Mouse (Mus musculus): ENCODE results near the gene Kin. TPM values are rescaled to one million over a fixed set of nuclear protein-coding genes. Genes with fewer than 3 reads are reported as not detected.

Kin gene
- total and polyA plus RNA-seq, 3 experiments = 5.4 to 44.7 (median 25.5) TPM

GRCm38 (mm10) chr2:10132128-10132527, 51.7 kb downstream of the Kin start:
- Histone ChIP-seq H3K27me3 (ENCODE audit: insufficient read depth, low read length) (no peaks in the 10 kb centered on the region), H3K36me3 (replicated peaks) (no peaks in the 10 kb centered on the region), H3K4me1 (ENCODE audit: insufficient read depth, low read depth, low read length) (no peaks in the 10 kb centered on the region), H3K4me3 (ENCODE audit: low read depth, low read length) (no peak overlapping the region), H3K9me3 (replicated peaks) (no peaks in the 10 kb centered on the region)
- DNase-seq (ENCODE audit: low spot score) = no peak
- no peak for TF ChIP-seq TAL1 (conservative IDR thresholded peaks at IDR 0.05; ENCODE audit: low read depth, low read length)
- ATAC-seq (ENCODE audit: extremely low read depth, insufficient number of reproducible peaks, low FRiP score, poor library complexity, severe bottlenecking) = no peak

- ATAC-seq (ENCODE audit: extremely low read depth, insufficient number of reproducible peaks, low FRiP score, poor library complexity, severe bottlenecking) = no peak
- Histone ChIP-seq H3K36me3 (replicated peaks) (no peaks in the 10 kb centered on the region), H3K4me1 (ENCODE audit: insufficient read depth, low read depth, low read length) (no peaks in the 10 kb centered on the region), H3K27me3 (ENCODE audit: insufficient read depth, low read length) (peaks cover 2% of the 10 kb centered on the region; the same call in 1 of the 2 replicates), H3K4me3 (ENCODE audit: low read depth, low read length) (no peak overlapping the region), H3K9me3 (replicated peaks) (no peaks in the 10 kb centered on the region)
- no peak for DNase-seq (ENCODE audit: low spot score)
- TF ChIP-seq CTCF (IDR thresholded peaks at IDR 0.05; ENCODE audit: low read depth, low read length) (no peak), POLR2AphosphoS5 (IDR thresholded peaks at IDR 0.05; ENCODE audit: insufficient replicate concordance, low read depth, low read length) (no peak), GATA2 (IDR thresholded peaks at IDR 0.05; ENCODE audit: borderline replicate concordance, low read depth, low read length) (no peak)
Observed at GRCm38 (mm10) chr2:10133941-10134340, 53.5 kb downstream of the Kin start.

- DNase-seq (ENCODE audit: low spot score) (no peak), ATAC-seq (ENCODE audit: extremely low read depth, insufficient number of reproducible peaks, low FRiP score, poor library complexity, severe bottlenecking) (no peak)
- no peaks in the 10 kb centered on the region for H3K9me3 ChIP-seq (replicated peaks)
- H3K4me1 ChIP-seq (ENCODE audit: insufficient read depth, low read depth, low read length) = no peaks in the 10 kb centered on the region
- H3K27me3 ChIP-seq (ENCODE audit: insufficient read depth, low read length) = peaks cover 7% of the 10 kb centered on the region; the same call in 1 of the 2 replicates
- H3K36me3 ChIP-seq (replicated peaks) = no peaks in the 10 kb centered on the region
- no peak for TF ChIP-seq GATA2 (IDR thresholded peaks at IDR 0.05; ENCODE audit: borderline replicate concordance, low read depth, low read length)
- TF ChIP-seq POLR2AphosphoS5 (IDR thresholded peaks at IDR 0.05; ENCODE audit: insufficient replicate concordance, low read depth, low read length) = no peak
- no peak for TF ChIP-seq TAL1 (conservative IDR thresholded peaks at IDR 0.05; ENCODE audit: low read depth, low read length)
- no peak for TF ChIP-seq CTCF (IDR thresholded peaks at IDR 0.05; ENCODE audit: low read depth, low read length)
- no peak for TF ChIP-seq GATA1 (IDR thresholded peaks at IDR 0.05; ENCODE audit: borderline replicate concordance, low read length)
- no peak overlapping the region for H3K4me3 ChIP-seq (ENCODE audit: low read depth, low read length)
Observed at GRCm38 (mm10) chr2:10137320-10137719, 56.9 kb downstream of the Kin start.

- peaks cover 3% of the 10 kb centered on the region; the same call in 1 of the 2 replicates for H3K4me1 ChIP-seq (ENCODE audit: insufficient read depth, low read depth, low read length)
- no peak for TF ChIP-seq POLR2AphosphoS5 (IDR thresholded peaks at IDR 0.05; ENCODE audit: insufficient replicate concordance, low read depth, low read length)
- TF ChIP-seq TAL1 (conservative IDR thresholded peaks at IDR 0.05; ENCODE audit: low read depth, low read length) = no peak
- no peak for TF ChIP-seq GATA2 (IDR thresholded peaks at IDR 0.05; ENCODE audit: borderline replicate concordance, low read depth, low read length)
- TF ChIP-seq GATA1 (IDR thresholded peaks at IDR 0.05; ENCODE audit: borderline replicate concordance, low read length) = no peak
- no peak for TF ChIP-seq CTCF (IDR thresholded peaks at IDR 0.05; ENCODE audit: low read depth, low read length)
Observed at GRCm38 (mm10) chr2:10140456-10140855, 60.1 kb downstream of the Kin start.

More at GRCm38 (mm10) chr2:10140456-10140855, 60.1 kb downstream of the Kin start:
- no peaks in the 10 kb centered on the region for H3K9me3 ChIP-seq (replicated peaks)
- H3K36me3 ChIP-seq (replicated peaks) = no peaks in the 10 kb centered on the region
- H3K4me3 ChIP-seq (ENCODE audit: low read depth, low read length) = no peak overlapping the region
- H3K27me3 ChIP-seq (ENCODE audit: insufficient read depth, low read length) = peaks cover 9% of the 10 kb centered on the region; the same call in 1 of the 2 replicates
- no peak for ATAC-seq (ENCODE audit: extremely low read depth, insufficient number of reproducible peaks, low FRiP score, poor library complexity, severe bottlenecking)
- DNase-seq (ENCODE audit: low spot score) = no peak

Other genes with a start within 250 kb of the Kin start
- gene 4930412O13Rik, start 199.3 kb upstream of the Kin start, total RNA-seq (2014; fragmentation: Nextera tagmentation) = not detected in 2 replicates
- not detected in 2 replicates for gene 4930412O13Rik, start 199.3 kb upstream of the Kin start, total RNA-seq (2017)
- not detected in 2 replicates for gene 4930412O13Rik, start 199.3 kb upstream of the Kin start, polyA plus RNA-seq (2012)
- gene 9230102O04Rik, start 191.1 kb upstream of the Kin start, total RNA-seq (2014; fragmentation: Nextera tagmentation) = 12.2 and 13.6 TPM in 2 replicates
- 3.9 and 5.0 TPM in 2 replicates for gene 9230102O04Rik, start 191.1 kb upstream of the Kin start, total RNA-seq (2017)
- gene 9230102O04Rik, start 191.1 kb upstream of the Kin start, polyA plus RNA-seq (2012) = 2.9 and 4.9 TPM in 2 replicates
- gene Gata3, start 190.6 kb upstream of the Kin start, total RNA-seq (2014; fragmentation: Nextera tagmentation) = 13.5 and 19.2 TPM in 2 replicates
- gene Gata3, start 190.6 kb upstream of the Kin start, total RNA-seq (2017) = 1.9 TPM in 2 replicates
- 17.8 and 18.4 TPM in 2 replicates for gene Gata3, start 190.6 kb upstream of the Kin start, polyA plus RNA-seq (2012)
- 30.8 and 36.1 TPM in 2 replicates for gene Taf3, start 32.0 kb upstream of the Kin start, total RNA-seq (2014; fragmentation: Nextera tagmentation)
- 5.5 and 6.4 TPM in 2 replicates for gene Taf3, start 32.0 kb upstream of the Kin start, total RNA-seq (2017)
- 20.6 and 20.8 TPM in 2 replicates for gene Taf3, start 32.0 kb upstream of the Kin start, polyA plus RNA-seq (2012)
- 368 and 432 TPM in 2 replicates for gene Atp5c1, start 83 bp upstream of the Kin start, total RNA-seq (2014; fragmentation: Nextera tagmentation)
- gene Atp5c1, start 83 bp upstream of the Kin start, total RNA-seq (2017) = 488 and 539 TPM in 2 replicates
- gene Atp5c1, start 83 bp upstream of the Kin start, polyA plus RNA-seq (2012) = 23.2 and 34.2 TPM in 2 replicates
- gene Itih2, start 50.8 kb downstream of the Kin start, total RNA-seq (2014; fragmentation: Nextera tagmentation) = not detected in 2 replicates
- gene Itih2, start 50.8 kb downstream of the Kin start, total RNA-seq (2017) = 0.05 TPM in 1 of 2 replicates, not detected in the other
- not detected in 2 replicates for gene Itih2, start 50.8 kb downstream of the Kin start, polyA plus RNA-seq (2012)
- gene Itih5, start 73.0 kb downstream of the Kin start, total RNA-seq (2014; fragmentation: Nextera tagmentation) = not detected in 2 replicates
- 0.06 and 0.11 TPM in 2 replicates for gene Itih5, start 73.0 kb downstream of the Kin start, total RNA-seq (2017)
- gene Itih5, start 73.0 kb downstream of the Kin start, polyA plus RNA-seq (2012) = not detected in 2 replicates

All from G1E (cell line).